Mouse (Mus musculus): ENCODE results near the gene Tmem9.

GRCm38 (mm10) chr1:136058594-136058993 lies 50.6 kb downstream of the Tmem9 start:
- no peak for TF ChIP-seq EP300 (IDR thresholded peaks at IDR 0.05; ENCODE audit: low read depth)
- TF ChIP-seq CTCF (IDR thresholded peaks at IDR 0.05; ENCODE audit: low read depth) = no peak
